Mouse (Mus musculus): ENCODE measurements at regions not wholly inside any gene's neighbourhood (a gene's known extent, or its start where the extent isn't known, plus 50 kb on each side); places are given as distances from the start of the nearest gene placed in this dataset.
A peak's percentile ranks its signal among the peaks of the same experiment; 100 is the strongest.

GRCm38 (mm10) chr2:136449265-136449664 lies 52.4 kb upstream of the Ankef1 start:
- peak in 1 of 2 experiments; percentile 10 for DNase-seq (ENCODE audit: low spot score in 2 of 2)
